Mouse (Mus musculus) adrenal gland, postnatal 0 days (tissue): ENCODE data around the gene Vps4b. TPM values are rescaled to one million over a fixed set of nuclear protein-coding genes. Genes with fewer than 3 reads are reported as not detected.

Experiments
- polyA plus RNA-seq: library from polyadenylated mRNA; unstranded; fragments of >200 nt; fragmentation: Nextera tagmentation; extraction: Ambion mirVana; gene quantifications from 2 replicates; pipeline ENCODE4 v1.2.1, GENCODE M21; 2015

Gene Vps4b
- polyA plus RNA-seq = 49.1 and 74.4 TPM in 2 replicates

DNA sequence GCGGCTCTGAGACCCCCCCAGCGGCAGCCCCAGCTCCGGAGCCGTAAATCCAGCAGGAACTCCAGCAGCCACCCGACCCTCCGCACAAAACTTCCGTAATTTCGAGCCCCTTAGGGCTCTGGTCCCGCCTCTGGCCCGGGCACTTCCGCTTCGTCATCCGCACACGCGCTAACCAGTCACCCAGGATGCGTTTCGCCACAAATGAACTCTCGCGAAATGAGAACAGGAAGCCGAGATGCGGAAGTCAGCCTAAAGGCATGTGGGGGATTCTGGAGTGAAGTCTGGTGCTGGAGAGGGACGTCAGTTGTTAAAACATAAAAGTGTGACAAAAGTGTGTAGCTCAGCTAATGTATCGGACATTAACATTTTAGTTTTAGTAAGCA lies at the start of gene Vps4b:
TSS of gene Vps4b (minus strand) at position 187 of the 383 bp plus-strand sequence.

DNA sequence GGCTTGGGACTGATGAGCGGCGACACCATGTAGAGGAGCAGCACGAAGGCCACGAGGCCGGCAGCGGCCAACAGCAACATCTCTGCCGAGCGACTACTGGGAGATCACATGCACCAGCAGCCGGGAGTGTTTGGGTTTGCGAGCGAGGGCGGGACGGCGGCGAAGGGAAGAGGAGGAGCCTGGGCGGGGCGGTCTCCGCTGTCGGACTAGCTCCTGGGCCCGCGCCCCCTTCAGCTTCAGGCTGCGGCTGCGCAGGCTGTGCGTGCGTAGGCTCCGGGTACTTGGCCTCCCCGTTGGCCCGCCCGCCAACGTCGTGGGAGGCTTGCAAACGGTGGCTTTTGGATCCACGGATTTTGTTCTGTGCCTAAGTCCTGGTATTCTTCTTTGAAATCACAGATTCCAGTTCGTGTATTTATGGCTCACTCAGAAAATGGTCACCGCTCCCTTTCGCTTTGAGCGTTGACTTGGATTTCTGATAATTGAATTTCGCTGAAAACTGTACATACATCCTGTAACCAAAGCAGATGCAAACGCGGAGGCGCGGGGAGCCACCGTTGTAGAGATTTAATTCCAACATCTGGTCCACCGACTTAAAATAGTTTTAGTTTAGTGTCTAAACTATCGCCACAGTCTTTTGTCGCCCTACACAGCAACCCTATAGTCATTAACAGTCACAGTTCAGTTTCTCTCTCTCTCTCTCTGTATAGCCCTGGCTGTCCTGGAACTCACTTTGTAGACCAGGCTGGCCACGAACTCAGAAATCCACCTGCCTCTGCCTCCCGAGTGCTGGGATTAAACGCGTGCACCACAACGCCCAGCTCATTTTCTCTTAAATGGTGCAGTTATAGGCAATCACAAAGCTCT lies 36.7 kb downstream of the Vps4b start, which contains the start of gene Kdsr:
TSS of gene Kdsr (minus strand) at position 156 of the 864 bp plus-strand sequence.

Other genes with a start within 250 kb of the Vps4b start
- 7.1 and 9.0 TPM in 2 replicates for gene Bcl2, start 82.5 kb downstream of the Vps4b start, polyA plus RNA-seq
- gene Kdsr, start 37.0 kb downstream of the Vps4b start, polyA plus RNA-seq = 15.9 and 21.0 TPM in 2 replicates
- 0.06 and 0.07 TPM in 2 replicates for gene Serpinb5, start 64.4 kb upstream of the Vps4b start, polyA plus RNA-seq
- gene Serpinb12, start 137.7 kb upstream of the Vps4b start, polyA plus RNA-seq = 0.69 TPM in 1 of 2 replicates, not detected in the other
- gene Serpinb13, start 184.3 kb upstream of the Vps4b start, polyA plus RNA-seq = not detected in 2 replicates